Mouse (Mus musculus) urinary bladder, adult 18-20 months (tissue): Measurements from ENCODE around the gene Prkx.

Experiments
- DNase-seq, 2 experiments: peaks; one replicate each; pipeline ENCODE4 v3.0.0; 2022; ENCODE audit warnings: low spot score in 2 of 2, mixed read lengths in 2 of 2

Prkx gene

DNA sequence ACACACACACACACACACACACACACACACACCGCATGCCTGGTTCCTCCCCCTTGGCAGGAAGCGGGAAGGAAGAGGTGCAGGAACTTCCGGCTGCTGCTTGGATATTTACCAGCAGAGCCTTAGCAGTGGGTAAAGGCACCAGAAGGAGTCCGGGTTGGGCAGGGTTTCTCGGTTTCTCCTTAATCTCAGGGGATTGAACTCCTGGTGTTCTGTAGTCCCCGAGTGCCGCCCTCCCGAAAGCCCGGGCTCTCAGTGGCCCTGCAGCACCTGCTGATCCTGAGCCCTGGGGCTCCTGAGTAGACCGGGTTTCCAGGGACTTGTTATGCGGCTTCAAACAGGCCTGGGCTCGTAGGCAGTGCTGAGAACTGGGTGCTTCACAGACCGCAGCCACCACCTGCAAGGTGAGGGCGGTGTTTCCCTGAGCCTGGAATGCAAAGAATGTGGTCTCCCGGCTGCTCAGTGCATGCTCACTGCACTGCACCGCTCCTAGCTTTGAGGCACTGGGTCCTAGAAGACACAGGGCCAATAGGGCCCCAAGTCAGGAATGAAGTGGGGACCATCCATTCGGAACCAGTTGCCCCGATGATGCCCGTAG, at the start of gene Prkx:
Prkx (minus strand) TSS at position 41 of the 598 bp plus-strand sequence.
- DNase-seq: peak; percentile 51 to 62

DNA sequence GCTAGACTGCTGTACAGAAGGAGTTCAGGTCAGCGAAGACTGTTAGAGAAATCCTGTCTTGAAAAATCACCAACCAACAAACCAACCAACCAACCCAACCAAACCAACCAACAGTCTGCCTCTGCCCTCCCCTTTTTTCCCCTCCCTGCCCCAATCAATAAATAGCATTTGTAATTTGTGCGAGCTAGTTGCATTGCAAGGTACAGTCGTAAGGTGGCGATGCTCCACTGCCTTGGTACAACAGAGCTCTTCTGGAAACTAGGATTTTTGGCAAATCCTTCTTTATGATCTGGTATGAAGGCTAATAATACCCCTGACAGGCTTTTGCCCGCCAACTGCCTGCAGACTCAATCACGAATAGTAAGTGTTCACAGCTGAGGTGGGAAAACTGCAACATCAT, 16.0 kb upstream of the Prkx start:
- DNase-seq: no peak

DNA sequence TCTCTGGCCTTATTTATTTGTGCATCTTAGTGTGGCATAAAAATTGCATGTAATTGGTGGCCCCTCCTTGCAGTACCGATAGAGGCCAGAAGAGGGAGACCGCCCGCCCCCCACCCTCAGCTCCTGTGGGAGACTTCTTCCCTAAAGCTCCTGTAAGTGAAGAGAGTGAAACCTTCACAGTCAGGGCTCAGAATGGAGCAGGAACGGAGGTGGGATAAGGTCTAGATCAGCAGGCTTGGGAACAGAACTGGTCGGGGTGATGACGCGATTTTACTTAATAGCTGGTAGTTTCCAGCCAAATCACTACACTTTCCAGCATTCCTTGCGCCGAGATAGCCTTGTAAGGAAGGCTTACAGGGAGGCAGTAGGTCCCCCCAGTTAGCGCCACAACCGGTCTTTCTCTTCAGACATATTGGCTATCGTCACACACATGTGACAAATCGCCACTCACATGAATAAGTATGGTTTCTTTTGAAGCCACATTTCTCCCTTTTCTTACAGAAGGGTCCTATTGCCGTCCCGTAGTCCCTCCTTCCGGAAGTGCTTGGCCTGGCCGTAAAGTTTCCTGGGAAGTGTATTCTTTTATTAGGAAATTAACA, 14.6 kb upstream of the Prkx start:
- DNase-seq: peak; percentile 30 to 51

DNA sequence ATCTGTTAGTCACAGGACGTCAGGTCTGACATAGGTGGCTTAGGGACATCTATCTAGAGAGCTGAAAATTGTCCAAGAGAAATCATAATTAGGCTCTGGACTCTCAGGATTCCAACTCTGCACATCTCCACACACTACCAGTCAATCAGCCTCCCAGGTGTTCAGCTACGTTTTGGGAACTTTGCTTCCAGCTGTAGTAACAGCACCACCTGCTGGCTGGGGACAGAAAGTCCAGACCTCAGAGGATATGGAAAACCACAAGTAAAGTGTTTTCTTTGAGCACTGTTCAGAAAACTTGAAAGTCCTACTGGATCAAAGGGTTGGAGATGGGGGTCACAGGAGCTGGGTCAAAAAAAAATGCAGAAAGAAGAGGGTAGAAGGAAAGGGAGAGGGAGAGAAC, 12.5 kb upstream of the Prkx start:
- DNase-seq: peak in 1 of 2 experiments; percentile 6

DNA sequence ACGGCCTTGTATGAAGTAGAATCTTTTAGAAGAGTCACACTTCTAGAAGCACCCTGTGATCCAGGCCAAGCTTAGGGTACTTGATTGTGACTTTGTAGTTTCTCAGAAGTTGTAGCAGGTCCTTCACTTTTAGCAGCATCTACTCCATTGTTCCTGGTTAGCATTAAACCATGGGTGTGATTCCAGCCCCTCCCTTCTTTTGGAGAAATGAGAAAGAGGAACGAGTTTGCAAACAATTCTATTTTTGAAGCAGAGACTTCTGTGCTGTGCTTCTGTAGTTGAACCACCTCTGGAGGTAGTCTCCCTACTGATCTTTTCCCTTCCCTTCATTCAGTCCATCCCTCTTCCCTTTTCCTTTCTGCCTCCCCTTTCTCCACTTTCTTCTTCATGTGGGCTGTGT, 6.2 kb upstream of the Prkx start:
- DNase-seq: no peak

DNA sequence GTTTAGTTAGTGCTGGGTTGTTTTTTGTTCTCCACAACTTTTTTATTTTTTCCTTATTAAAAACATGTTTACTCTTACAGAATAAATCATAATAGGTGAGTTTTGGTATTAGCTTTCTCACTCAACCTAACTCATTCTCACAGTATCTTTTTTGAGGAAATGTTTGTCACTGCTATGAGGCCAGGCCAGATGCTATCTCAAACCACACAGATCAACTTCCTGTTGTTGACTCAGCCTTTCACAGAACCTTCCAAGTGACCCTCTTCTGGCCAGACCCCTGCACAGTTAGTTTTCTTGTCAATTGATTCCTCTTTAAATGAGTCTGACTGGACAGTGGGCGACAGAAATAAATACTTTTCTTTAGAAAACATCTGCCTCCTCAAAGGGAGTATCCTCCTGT, 5.5 kb upstream of the Prkx start:
- no peak for DNase-seq

DNA sequence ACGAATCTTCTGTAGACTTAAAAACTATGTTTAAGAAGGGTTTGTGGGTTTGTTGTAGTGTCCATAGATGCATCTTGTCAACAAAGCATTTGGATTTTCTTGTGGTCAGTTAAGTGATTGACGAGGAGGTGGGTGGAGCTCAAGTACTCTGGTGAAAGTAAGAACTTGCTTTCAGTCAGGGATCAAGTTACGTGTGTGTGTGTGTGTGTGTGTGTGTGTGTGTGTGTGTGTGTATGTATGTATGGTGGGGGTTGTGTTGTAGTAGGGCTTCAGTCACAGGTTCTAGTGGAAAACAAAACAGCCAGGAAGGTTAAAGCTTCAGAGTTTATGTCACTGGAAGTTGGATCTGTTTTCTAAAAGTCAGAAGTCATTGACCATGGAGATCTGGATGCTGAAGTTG, 3.5 kb upstream of the Prkx start:
- no peak for DNase-seq

DNA sequence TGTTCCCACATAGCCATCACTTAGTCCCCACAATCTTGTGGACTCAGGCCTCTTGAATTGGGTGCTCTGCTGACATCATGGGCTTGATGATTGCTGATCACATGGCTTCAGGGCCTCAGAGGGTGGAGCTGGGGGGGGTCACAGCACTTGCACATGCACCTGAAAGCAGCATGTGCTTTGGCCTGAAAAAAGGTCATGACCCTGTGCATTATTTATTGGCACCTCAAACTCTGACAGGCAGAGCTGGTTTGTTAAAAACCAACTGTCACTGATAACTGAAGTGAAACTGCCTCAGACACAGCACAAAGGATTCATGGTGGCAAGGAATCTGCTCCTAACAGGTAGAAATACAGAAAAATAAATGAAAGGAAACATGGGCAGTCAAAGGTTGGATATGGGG, 1.7 kb upstream of the Prkx start:
- DNase-seq: no peak

DNA sequence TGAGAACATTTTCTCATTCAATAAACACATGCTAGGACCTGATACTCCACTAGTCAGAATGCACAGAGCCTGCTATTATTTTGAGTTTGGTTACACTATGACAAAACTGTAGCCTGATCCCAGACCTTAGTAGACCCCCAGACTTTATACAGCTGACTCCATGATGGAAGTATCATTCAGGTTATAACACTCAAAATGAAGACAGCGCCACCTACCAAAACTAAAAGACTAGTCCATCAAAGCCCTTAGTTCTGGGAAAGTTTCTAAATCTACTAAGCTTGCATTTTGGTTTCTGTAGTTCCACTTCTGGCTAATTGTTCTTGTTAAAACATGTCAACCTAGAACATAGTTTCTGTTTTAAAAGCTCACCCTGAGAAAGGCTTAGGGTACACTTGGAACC, 838 bp upstream of the Prkx start:
- DNase-seq: no peak

DNA sequence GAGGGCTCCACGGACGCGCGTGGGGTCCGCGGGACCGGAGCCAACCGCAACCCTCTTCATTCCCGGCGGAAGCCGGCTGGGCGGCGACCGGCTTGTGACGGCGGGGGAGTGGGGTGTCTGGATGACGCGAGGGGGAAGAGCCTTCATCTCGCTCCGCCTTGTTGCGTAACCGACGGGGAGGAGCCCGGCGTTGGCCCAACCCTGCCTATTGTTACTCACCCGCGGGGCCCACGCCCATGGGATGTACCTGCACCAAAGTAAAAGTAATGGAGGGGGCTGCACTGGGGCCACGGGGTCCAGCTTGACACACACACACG, 262 bp downstream of the Prkx start:
- peak; percentile 79 to 87 for DNase-seq

DNA sequence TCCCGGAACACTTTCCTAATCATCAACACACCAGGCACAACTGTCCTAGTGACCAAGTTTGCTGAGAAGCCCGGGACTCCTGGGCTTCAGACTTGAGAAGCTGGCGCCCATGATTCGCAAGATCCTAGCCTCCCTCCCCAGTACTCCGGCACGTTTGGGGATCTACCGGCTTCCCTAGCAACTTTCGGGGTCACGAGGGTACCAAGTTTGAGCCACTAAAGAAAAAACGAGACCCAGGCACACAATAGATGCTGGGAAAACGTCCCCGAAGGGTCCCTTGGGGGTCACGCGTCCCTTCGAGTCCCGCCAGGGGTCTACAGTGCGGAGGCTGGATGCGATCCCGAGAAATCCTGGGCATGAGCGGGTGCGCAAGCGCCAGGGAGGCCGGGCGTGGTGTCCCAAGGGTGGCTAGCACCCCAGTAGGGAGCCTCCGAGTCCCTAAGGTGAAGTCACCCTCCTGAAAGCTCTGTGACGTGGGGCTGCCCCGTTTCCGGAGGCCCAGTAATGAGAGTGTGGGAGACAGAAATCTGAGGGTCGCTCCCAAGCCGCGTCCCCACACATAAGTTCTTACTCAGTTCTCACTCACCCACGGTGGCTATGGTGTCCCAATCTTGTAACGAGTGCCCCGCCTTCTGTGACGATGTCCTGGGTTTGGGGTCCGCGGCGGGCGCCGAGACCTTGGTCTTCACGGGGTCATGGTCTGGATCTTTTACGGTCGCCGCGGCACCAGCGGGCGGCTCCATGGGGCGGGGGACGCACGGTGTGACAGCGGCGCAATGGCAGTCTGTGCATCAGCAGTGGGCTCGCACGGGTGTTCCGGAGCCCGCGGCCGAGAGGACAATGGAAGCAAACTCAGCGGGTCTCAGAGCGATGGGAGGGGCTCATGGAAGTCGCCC, 868 bp downstream of the Prkx start:
- peak; percentile 5 to 29 for DNase-seq

DNA sequence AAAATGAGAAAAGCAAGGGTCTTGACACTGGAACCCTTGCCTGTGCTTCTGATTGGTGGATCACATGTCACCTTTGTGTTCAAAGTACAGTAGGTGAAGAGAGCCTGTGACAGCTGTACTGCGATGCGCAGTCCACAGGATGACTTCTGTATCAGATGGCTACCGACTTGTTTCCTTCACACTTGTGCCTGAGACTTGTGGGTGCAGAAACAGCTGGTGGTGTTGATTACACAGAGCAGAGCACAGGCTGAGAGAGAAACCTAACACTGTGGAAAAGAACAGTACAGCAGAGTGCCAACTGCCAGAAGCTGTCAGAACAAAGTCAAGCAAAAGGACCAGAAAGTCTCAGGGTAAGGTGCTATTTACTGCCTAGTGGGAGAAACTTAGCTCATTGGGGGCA, 7.4 kb downstream of the Prkx start:
- DNase-seq: no peak

DNA sequence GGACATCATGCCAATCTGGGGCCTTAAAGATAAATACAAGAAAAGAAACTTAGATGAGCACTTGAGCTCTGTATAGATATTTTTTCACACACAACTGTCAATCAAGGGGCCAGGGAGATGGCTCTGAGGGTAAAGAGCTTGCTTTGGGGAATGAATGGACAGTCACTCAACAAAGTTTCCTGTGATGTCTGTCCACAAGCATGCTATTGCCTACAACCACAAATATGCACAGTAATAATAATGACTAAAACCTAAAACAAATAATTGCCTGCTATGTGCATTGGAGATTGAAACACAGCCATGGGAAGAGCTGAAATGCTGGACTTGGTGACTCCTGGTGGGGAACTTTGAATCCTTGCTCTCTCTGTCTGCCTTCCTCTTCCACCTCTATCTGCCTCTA, 9.7 kb downstream of the Prkx start:
- DNase-seq: no peak

DNA sequence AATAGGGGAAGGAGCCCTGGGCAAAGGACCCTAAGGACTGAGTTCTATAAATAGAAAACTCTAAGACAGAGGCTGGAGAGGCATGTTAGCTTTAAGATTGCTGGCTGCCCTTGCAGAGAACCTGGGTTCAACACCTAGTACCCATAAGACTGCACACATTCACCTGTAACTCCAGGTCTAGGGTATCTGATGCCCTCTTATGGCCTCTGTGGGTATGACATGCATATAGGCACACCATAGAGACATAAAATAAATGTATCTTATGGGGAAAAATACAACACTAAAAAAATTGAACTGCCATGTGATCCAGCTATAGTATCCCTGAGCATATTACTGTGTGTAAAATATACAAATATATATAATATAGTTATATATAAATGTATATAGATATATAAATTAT, 18.3 kb downstream of the Prkx start:
- DNase-seq: no peak

DNA sequence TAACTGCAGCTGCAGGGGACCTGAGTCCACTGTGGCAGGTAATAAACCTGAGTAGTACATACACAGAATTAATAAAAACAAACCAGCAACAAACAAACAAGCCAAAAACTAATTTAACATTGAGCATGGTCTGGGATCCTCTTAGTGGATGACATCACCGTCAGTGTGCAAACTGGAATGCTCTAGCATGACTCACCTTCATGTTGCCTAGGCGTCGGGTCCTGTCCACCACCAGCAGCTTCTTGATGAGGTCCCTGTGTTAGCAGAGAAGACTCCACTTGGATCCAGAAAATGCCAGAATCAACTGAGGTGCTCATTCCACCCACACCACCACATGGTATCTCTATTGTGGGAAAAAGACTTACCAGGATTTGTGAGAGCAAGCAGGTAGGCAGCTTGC, 30.9 kb downstream of the Prkx start:
- no peak for DNase-seq

DNA sequence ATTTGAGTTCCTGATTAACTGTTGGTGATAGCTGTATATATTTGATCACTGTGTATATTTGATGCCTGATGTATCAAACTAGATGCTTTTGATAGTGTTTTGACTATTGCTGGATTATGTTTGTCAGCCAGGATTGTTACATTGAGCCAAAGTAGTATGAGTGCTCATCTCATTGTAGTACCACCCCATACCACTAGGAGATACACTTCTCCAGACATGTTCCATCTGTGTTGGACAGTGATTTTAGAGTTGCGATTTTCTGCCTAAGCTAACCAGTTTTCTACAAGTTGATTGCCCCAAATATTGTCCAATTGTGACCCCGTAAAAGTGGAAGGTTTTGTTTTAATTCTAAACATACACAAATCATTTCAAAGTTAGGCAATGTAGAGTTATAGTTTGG, 51.8 kb downstream of the Prkx start:
- no peak for DNase-seq

DNA sequence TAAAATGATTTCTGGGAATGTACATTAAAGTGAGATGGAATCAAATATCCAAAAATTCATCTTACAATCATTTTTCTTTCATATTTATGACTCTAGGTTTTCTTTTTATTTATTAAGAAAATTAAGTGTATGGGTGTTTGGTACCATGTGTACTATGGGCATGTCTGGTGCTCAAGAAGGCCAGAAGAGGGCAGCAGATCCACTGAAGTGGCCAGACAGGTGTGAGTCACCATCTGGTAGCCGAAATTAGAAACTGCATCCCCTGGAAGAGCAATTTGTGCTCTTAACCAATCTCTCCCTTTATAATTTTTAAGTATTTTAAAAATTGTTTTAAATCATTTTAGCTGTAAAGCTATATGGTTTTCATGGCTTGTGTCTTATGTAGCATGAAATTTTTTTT, 54.7 kb downstream of the Prkx start:
- no peak for DNase-seq

DNA sequence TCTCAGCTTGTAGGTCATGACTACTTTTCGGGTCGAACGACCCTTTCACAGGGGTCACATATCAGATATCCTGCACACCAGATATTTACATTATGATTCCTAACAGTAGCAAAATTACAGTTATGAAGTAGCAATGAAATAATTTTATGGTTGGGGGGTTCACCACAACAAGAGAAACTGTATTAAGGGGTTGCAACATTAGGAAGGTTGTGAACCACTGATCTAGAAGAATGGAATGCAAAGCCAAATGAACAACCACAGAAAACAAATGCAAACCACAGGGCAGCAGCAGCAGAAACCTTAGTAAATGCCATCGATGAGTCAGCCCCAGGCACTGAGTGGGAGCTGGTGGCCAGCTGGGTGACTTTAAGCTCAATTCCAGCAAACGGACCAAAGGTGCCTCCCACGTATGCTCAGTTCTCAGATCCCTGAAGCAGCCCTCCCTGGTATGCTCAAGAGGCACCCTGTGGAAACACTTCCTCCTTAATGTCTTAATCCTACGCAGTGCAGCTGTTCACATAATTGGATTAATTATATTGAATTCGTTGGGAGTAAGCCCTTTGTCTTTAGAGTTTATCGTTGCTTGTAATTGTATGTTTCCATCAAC, 62.0 kb downstream of the Prkx start:
- no peak for DNase-seq

DNA sequence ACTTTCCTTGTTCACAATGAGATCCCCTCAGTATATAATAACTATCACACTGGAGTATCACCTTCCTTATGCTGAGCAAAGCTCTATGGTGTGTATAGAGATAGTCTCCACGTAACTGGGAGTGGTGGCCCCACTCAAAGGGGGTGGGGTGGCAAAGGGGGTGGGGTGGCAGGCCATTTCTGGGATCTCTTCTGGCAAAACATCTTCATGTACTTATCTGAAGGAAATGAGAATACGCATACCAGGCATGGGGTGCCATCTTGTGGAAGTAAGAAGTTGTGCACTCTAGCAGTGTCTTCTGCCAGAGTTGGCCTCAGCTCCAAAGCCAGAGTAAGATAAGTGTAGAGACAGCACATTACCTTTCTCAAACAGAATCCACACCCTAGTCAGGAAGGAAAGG, 75.8 kb downstream of the Prkx start:
- peak in 1 of 2 experiments; percentile 2 for DNase-seq
